Mouse (Mus musculus): ENCODE measurements around the gene Mylk4.

Mylk4 gene

GRCm38 (mm10) chr13:32704911-32705310 is 78.8 kb downstream of the Mylk4 start:
- no peak for DNase-seq

DNA sequence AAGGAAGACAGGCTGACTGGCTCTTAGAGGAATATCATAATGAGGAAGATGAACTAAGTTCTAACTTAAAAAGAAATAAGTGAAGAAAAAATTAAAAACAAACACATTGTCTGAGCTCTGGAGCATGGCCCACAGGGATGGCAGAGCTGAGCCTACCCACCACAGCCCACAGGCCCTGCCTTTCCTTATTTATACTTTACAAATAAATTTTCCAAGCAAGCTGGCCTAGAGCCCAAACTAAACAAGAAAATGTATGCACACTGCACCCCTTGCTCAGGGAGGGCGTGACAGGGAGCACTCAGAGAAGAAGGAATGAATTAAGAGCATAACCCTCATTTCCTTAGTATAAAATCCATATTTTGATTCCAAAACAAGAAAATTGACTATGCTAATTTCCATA is 82.2 kb downstream of the Mylk4 start:
- DNase-seq = no peak

GRCm38 (mm10) chr13:32699376-32699775 is 84.4 kb downstream of the Mylk4 start:
- no peak for DNase-seq

DNA sequence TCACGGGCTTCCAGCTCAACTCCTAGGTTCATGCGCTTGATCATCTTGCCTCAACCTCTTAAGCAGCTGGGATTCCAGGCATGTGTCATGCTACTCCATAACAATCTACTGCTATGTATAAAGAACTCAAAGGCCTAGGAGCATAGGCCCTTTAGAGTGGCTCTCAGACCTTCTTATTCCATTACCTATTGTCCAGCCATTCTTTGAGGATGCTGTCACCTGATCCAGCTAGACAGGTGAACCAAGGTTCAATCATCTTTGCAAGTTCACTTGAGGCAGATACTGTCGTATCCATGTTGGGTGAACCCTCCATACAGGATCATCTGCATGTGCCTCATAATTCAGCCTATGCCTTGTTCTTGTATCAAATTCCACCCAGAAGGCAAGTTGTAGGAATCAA is 84.8 kb downstream of the Mylk4 start:
- DNase-seq = no peak

GRCm38 (mm10) chr13:32693886-32694455 is 89.8 kb downstream of the Mylk4 start:
- no peak for DNase-seq

- no peak for DNase-seq
Observed at GRCm38 (mm10) chr13:32692563-32692962, 91.2 kb downstream of the Mylk4 start.

DNA sequence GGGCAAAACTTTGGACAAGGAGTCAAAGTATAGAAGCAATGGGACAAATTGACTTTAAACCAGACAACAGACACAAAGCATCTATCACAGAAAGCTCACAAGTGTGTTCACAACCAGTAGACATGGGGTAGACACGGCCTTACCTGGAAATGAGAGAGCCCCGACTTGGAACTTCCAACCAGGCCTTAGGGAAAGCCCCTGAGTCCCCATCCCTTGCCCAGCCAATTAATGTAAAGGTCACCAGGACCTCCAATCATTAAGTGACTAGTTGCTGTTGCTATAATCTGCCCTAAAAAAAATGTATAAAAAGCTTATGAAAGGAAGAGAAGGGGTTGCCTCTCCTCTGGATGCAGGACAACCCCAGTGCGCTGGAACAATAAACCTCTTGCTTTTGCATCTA is 93.5 kb downstream of the Mylk4 start:
- DNase-seq = no peak

DNA sequence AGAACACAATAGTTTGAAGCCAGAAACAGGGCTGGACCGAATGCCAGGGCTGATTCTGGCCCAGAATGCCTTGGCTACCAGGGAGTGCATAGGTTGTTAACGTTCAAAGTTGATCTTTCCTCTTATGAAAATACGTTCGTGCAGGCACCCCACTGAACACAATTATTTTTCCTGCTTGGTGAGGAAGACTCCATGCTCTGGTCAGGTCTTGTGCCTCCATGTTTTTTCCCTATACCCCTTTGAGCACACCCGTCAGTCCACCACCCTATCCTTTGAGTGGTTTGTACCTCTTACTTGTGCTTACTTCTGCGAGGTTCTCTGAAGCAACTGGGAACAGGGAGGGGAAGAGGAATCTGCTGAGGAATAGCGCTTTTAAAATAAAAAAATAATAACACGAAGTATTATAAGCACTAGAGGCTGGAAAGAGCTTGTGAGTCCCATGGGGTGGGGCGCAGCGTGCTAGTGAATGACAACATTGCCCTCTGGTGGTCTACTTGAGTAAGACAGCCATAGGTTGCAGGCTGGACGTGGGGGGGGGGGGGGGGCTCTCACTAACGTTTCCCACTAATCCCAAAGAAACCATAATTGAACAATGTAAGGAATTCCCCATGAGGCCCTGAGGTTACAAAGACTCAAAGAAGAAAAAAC is 102.8 kb downstream of the Mylk4 start:
- DNase-seq = peak; percentile 70

- DNase-seq = no peak
Observed at GRCm38 (mm10) chr13:32680121-32680551, 103.6 kb downstream of the Mylk4 start.

DNA sequence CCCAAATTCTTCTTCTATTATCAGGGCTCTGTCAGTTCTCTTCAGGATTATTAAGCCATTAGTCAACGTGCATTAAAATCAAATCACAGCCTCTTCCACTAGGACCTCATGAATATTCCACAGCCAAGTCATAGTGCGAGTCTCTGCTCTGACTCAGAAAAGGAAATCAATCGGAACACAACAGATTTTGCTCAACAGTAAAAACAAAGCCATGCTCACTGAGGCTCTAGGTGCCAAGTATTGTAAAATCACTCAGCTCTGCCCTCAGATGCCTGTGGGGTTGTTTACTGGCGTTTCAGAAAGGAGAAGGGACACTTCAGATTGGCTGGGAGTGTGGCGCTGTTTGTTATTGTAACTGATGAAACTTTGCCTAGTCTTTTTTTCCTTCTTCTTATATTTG is 104.8 kb downstream of the Mylk4 start:
- no peak for DNase-seq

DNA sequence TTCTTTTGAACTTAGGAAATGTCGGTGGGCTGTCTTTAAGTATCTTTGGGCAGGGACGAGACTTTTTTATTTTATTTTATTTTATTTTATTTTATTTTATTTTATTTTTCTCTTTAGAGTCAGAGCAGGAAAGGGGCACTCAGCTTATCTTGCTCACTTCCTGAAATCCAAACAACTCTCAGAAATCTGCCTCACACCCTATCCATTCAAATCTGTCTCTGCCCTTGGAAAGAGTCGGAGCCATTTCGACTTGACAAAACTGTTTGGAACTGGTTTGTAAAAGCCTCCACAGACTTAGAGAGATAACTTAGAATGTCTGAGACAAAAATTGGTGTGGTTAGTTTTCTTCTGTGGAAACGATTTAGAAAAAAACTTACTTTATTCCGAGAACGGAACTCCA is 113.0 kb downstream of the Mylk4 start:
- DNase-seq = no peak

- DNase-seq = no peak
Observed at GRCm38 (mm10) chr13:32668296-32668695, 115.5 kb downstream of the Mylk4 start.

DNA sequence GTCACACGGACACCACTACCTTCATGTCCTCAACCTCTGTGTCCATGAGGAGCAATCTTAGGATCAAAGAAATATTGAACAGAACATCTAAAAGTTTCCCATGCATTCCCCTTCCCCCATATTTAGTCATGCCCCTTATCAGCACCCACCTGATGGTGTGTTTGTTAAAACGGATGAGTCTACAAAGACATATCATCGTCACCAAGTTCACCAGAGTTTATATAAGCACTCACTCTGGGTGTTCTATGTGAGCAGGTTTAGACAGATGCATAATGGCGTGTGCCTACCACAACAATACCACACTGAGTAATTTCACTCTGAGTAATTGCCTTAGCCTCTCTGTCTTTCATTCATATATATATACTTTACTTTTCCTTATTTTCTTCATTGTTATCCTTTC is 116.4 kb downstream of the Mylk4 start:
- no peak for DNase-seq

GRCm38 (mm10) chr13:32662041-32662440 is 121.7 kb downstream of the Mylk4 start:
- no peak for DNase-seq

- no peak for DNase-seq
Observed at GRCm38 (mm10) chr13:32660294-32660693, 123.5 kb downstream of the Mylk4 start.

- DNase-seq = no peak
Observed at GRCm38 (mm10) chr13:32659271-32659670, 124.5 kb downstream of the Mylk4 start.

- DNase-seq = no peak
Observed at GRCm38 (mm10) chr13:32657583-32657982, 126.2 kb downstream of the Mylk4 start.
